Mouse (Mus musculus) limb, embryonic 15.5 days (tissue): ENCODE measurements at regions not wholly inside any gene's neighbourhood (a gene's known extent, or its start where the extent isn't known, plus 50 kb on each side); places are given as distances from the start of the nearest gene placed in this dataset.
A peak's percentile ranks its signal among the peaks of the same experiment; 100 is the strongest.

Experiments used
- ATAC-seq: fragments of 200-750 bp; cut with Nextera tagmentation; 2 replicates; pipeline ENCODE4 v1.8.0; 2017; ENCODE audit warnings: low read depth, moderate TSS enrichment; ENCODE audit not compliant: insufficient number of reproducible peaks, low FRiP score, low TSS enrichment
- H3K27ac ChIP-seq: fragments of 300-500 bp; sonication (generic); 2 replicates; pipeline ENCODE4 v1.5.1; 2015; ENCODE audit warnings: moderate library complexity, mild to moderate bottlenecking, inconsistent platforms
- H3K27me3 ChIP-seq: fragments of 300-500 bp; sonication (generic); 2 replicates; pipeline ENCODE4 v1.6.1; 2015; ENCODE audit warnings: inconsistent platforms
- H3K36me3 ChIP-seq: fragments of 300-500 bp; sonication (generic); 2 replicates; pipeline ENCODE4 v1.6.1; 2015; ENCODE audit warnings: inconsistent platforms
- H3K4me1 ChIP-seq: fragments of 300-500 bp; sonication (generic); 2 replicates; pipeline ENCODE4 v1.6.1; 2015; ENCODE audit warnings: inconsistent platforms
- H3K4me2 ChIP-seq: fragments of 300-500 bp; sonication (generic); 2 replicates; pipeline ENCODE4 v1.6.1; 2015; ENCODE audit warnings: mild to moderate bottlenecking, inconsistent platforms
- H3K4me3 ChIP-seq: fragments of 300-500 bp; sonication (generic); 2 replicates; pipeline ENCODE4 v1.5.1; 2015; ENCODE audit warnings: mild to moderate bottlenecking, inconsistent platforms
- H3K9ac ChIP-seq: fragments of 300-500 bp; sonication (generic); 2 replicates; pipeline ENCODE4 v1.6.1; 2015; ENCODE audit warnings: inconsistent platforms
- H3K9me3 ChIP-seq: fragments of 300-500 bp; sonication (generic); 2 replicates; pipeline ENCODE4 v1.6.1; 2016; ENCODE audit warnings: inconsistent platforms
- WGBS: fragments of 180-500 bp; shearing (Covaris S2); methylation state at CpG from one replicate; pipeline ENCODE4 v1.1.7; 2015; 5-methylcytosine and 5-hydroxymethylcytosine counted together

- Histone ChIP-seq H3K4me2 (no peak overlapping the region), H3K27ac (no peak overlapping the region), H3K4me1 (0 out of 2 replicates have a peak, but pooled peaks cover 6% of the 10 kb centered on the region), H3K9ac (no peak overlapping the region), H3K4me3 (no peak overlapping the region), H3K36me3 (no peaks in the 10 kb centered on the region), H3K9me3 (no peaks in the 10 kb centered on the region), H3K27me3 (no peaks in the 10 kb centered on the region)
- ATAC-seq, result no peak
- WGBS, result 72% methylated on average over 6 of the region's 6 CpGs
Measured at GRCm38 (mm10) chr14:102925769-102926443, 56.5 kb downstream of the Kctd12 start.

- ATAC-seq, result no peak
- H3K4me3 ChIP-seq, result no peak overlapping the region
- no peaks in the 10 kb centered on the region for H3K36me3 ChIP-seq
- peaks cover 7% of the 10 kb centered on the region; the same call in 1 of the 2 replicates for H3K4me1 ChIP-seq
- H3K27me3 ChIP-seq, result no peaks in the 10 kb centered on the region
- 85% methylated on average over 4 of the region's 4 CpGs for WGBS
- H3K9me3 ChIP-seq, result no peaks in the 10 kb centered on the region
- H3K4me2 ChIP-seq, result no peak overlapping the region
- H3K9ac ChIP-seq, result no peak overlapping the region
- no peak overlapping the region for H3K27ac ChIP-seq
Measured at GRCm38 (mm10) chr14:102924674-102925073, 57.8 kb downstream of the Kctd12 start.

GRCm38 (mm10) chr14:102922496-102922993, 59.9 kb downstream of the Kctd12 start:
- H3K4me1 ChIP-seq, result peaks cover 13% of the 10 kb centered on the region; the same call in 1 of the 2 replicates
- no peak for ATAC-seq
- 75% methylated on average over 5 of the region's 5 CpGs for WGBS
- H3K27ac ChIP-seq, result no peak overlapping the region
- no peak overlapping the region for H3K9ac ChIP-seq
- no peaks in the 10 kb centered on the region for H3K9me3 ChIP-seq
- H3K27me3 ChIP-seq, result no peaks in the 10 kb centered on the region
- H3K4me3 ChIP-seq, result no peak overlapping the region
- H3K4me2 ChIP-seq, result no peak overlapping the region
- no peaks in the 10 kb centered on the region for H3K36me3 ChIP-seq

GRCm38 (mm10) chr14:102920415-102920814, 62.0 kb downstream of the Kctd12 start:
- 77% methylated on average over 6 of the region's 6 CpGs for WGBS
- Histone ChIP-seq H3K4me3 (no peak overlapping the region), H3K4me1 (peaks cover 7% of the 10 kb centered on the region; the same call in 1 of the 2 replicates), H3K9me3 (no peaks in the 10 kb centered on the region), H3K27ac (no peak overlapping the region), H3K9ac (no peak overlapping the region), H3K27me3 (no peaks in the 10 kb centered on the region), H3K4me2 (no peak overlapping the region), H3K36me3 (no peaks in the 10 kb centered on the region)
- no peak for ATAC-seq

- 54% methylated on average over 7 of the region's 7 CpGs for WGBS
- H3K27ac ChIP-seq, result peak overlapping the region; percentile 0; the same call in 1 of the 2 replicates
- no peak overlapping the region for H3K4me2 ChIP-seq
- peaks cover 7% of the 10 kb centered on the region; the same call in 1 of the 2 replicates for H3K4me1 ChIP-seq
- no peaks in the 10 kb centered on the region for H3K27me3 ChIP-seq
- no peaks in the 10 kb centered on the region for H3K36me3 ChIP-seq
- H3K9me3 ChIP-seq, result no peaks in the 10 kb centered on the region
- H3K4me3 ChIP-seq, result no peak overlapping the region
- ATAC-seq, result no peak
- H3K9ac ChIP-seq, result no peak overlapping the region
Measured at GRCm38 (mm10) chr14:102919261-102919801, 63.1 kb downstream of the Kctd12 start.

GRCm38 (mm10) chr14:102917929-102918328, 64.5 kb downstream of the Kctd12 start:
- H3K4me2 ChIP-seq, result no peak overlapping the region
- H3K27ac ChIP-seq, result no peak overlapping the region
- H3K4me3 ChIP-seq, result no peak overlapping the region
- peaks cover 7% of the 10 kb centered on the region; the same call in 1 of the 2 replicates for H3K4me1 ChIP-seq
- no peaks in the 10 kb centered on the region for H3K27me3 ChIP-seq
- 85% methylated on average over 1 of the region's 1 CpGs for WGBS
- H3K9me3 ChIP-seq, result no peaks in the 10 kb centered on the region
- ATAC-seq, result no peak
- no peaks in the 10 kb centered on the region for H3K36me3 ChIP-seq
- H3K9ac ChIP-seq, result no peak overlapping the region

GRCm38 (mm10) chr14:102915918-102916317, 66.5 kb downstream of the Kctd12 start:
- 83% methylated on average over 4 of the region's 4 CpGs for WGBS

GRCm38 (mm10) chr14:102911582-102911981, 70.9 kb downstream of the Kctd12 start:
- H3K27me3 ChIP-seq, result no peaks in the 10 kb centered on the region
- H3K9me3 ChIP-seq, result no peaks in the 10 kb centered on the region
- H3K36me3 ChIP-seq, result no peaks in the 10 kb centered on the region
- H3K4me1 ChIP-seq, result no peaks in the 10 kb centered on the region
- H3K9ac ChIP-seq, result no peak overlapping the region
- no peak overlapping the region for H3K27ac ChIP-seq
- H3K4me2 ChIP-seq, result no peak overlapping the region
- WGBS, result 83% methylated on average over 3 of the region's 3 CpGs
- no peak for ATAC-seq
- H3K4me3 ChIP-seq, result no peak overlapping the region

More at GRCm38 (mm10) chr14:102915918-102916317, 66.5 kb downstream of the Kctd12 start:
- peaks cover 7% of the 10 kb centered on the region; the same call in 1 of the 2 replicates for H3K4me1 ChIP-seq
- no peak overlapping the region for H3K9ac ChIP-seq
- no peaks in the 10 kb centered on the region for H3K27me3 ChIP-seq
- no peaks in the 10 kb centered on the region for H3K36me3 ChIP-seq
- H3K4me2 ChIP-seq, result no peak overlapping the region
- ATAC-seq, result no peak
- no peaks in the 10 kb centered on the region for H3K9me3 ChIP-seq
- no peak overlapping the region for H3K4me3 ChIP-seq
- no peak overlapping the region for H3K27ac ChIP-seq

- Histone ChIP-seq H3K36me3 (no peaks in the 10 kb centered on the region), H3K4me3 (no peak overlapping the region), H3K9me3 (no peaks in the 10 kb centered on the region), H3K4me2 (no peak overlapping the region), H3K4me1 (no peaks in the 10 kb centered on the region), H3K27me3 (no peaks in the 10 kb centered on the region), H3K27ac (no peak overlapping the region), H3K9ac (no peak overlapping the region)
- no peak for ATAC-seq
- WGBS, result 80% methylated on average over 3 of the region's 3 CpGs
Measured at GRCm38 (mm10) chr14:102908990-102909389, 73.4 kb downstream of the Kctd12 start.

- Histone ChIP-seq H3K4me3 (no peak overlapping the region), H3K9ac (no peak overlapping the region), H3K9me3 (no peaks in the 10 kb centered on the region), H3K27me3 (no peaks in the 10 kb centered on the region), H3K4me1 (peaks cover 7% of the 10 kb centered on the region), H3K4me2 (no peak overlapping the region), H3K36me3 (no peaks in the 10 kb centered on the region), H3K27ac (no peak overlapping the region)
- no peak for ATAC-seq
- 70% methylated on average over 6 of the region's 6 CpGs for WGBS
Measured at GRCm38 (mm10) chr14:102907411-102908103, 74.9 kb downstream of the Kctd12 start.

GRCm38 (mm10) chr14:102906826-102907225, 75.6 kb downstream of the Kctd12 start:
- Histone ChIP-seq H3K4me3 (no peak overlapping the region), H3K4me1 (peaks cover 11% of the 10 kb centered on the region), H3K36me3 (no peaks in the 10 kb centered on the region), H3K4me2 (no peak overlapping the region), H3K9ac (no peak overlapping the region), H3K27me3 (no peaks in the 10 kb centered on the region), H3K27ac (no peak overlapping the region), H3K9me3 (no peaks in the 10 kb centered on the region)
- 72% methylated on average over 6 of the region's 6 CpGs for WGBS
- no peak for ATAC-seq

GRCm38 (mm10) chr14:102906286-102906685, 76.2 kb downstream of the Kctd12 start:
- Histone ChIP-seq H3K9ac (no peak overlapping the region), H3K4me3 (no peak overlapping the region), H3K4me2 (no peak overlapping the region), H3K27ac (no peak overlapping the region), H3K4me1 (peaks cover 11% of the 10 kb centered on the region), H3K27me3 (no peaks in the 10 kb centered on the region), H3K36me3 (no peaks in the 10 kb centered on the region), H3K9me3 (no peaks in the 10 kb centered on the region)
- ATAC-seq, result no peak
- 82% methylated on average over 1 of the region's 1 CpGs for WGBS
